Mouse (Mus musculus) heart, postnatal 25 days (tissue): Measurements from ENCODE around the gene Gm5741. TPM values are rescaled to one million over a fixed set of nuclear protein-coding genes. Genes with fewer than 3 reads are reported as not detected.
"Not testable (repeated sequence)": the region's sequence is repeated elsewhere in the genome, so short reads cannot be mapped to it uniquely, and the experiment has no call there.

ENCODE experiments used
- DNase-seq: peaks from one replicate; pipeline ENCODE4 v3.0.0; 2022; ENCODE audit warnings: low spot score
- intact Hi-C: fragments of 180-260 bp; cut with DNase I; formaldehyde crosslinking; loops from one replicate; pipeline ENCODE4 v1.15.1; 2025
- total RNA-seq, 2 experiments: library from RNA; stranded (reverse); gene quantifications; 2 replicates each; pipeline ENCODE4 v1.2.3; 2021

Gene Gm5741
- not detected for total RNA-seq

DNA sequence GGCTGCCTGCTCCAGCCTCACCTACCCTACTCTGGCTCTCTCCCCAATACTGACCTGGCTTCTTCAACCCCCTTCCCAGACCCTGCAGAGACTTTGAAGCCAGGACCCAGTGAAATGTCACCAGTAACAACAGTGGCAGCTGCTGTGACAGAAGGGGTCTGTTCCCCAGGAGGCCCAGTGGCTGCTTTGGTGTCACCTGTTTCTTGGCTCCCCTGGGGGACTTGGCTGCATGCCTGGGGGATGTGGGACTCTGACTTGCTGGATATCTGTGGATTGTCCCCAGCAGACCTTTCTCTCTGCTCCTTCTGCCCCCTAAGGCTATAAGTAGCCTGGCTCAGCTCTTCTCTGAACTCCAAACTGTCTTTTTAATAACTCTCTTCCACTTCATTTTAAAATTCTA lies at the start of gene Gm5741:
Gm5741 (minus strand) TSS at position 1 of the 400 bp plus-strand sequence.
- intact Hi-C loops, result no loop called here
- DNase-seq, result no peak

DNA sequence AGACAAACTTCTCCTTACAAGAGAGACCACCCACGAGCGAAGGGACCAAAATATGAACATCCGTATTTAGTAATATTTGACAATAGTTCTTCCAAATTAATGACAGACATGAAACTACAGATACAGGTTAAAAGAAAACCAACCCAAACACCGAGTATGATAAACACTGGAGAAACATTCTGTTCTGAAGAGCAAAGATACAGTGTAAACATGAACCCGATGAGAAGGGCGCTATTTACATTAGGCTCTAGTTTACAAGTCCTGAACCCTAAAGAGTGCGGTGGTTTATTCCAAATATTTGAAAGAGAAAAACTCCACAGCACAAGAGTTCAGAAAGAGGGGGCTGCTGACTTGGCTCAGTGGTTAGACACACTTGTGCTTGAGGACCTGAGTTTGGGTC lies 49.2 kb upstream of the Gm5741 start:
- intact Hi-C loops, result no loop called here
- DNase-seq, result no peak

DNA sequence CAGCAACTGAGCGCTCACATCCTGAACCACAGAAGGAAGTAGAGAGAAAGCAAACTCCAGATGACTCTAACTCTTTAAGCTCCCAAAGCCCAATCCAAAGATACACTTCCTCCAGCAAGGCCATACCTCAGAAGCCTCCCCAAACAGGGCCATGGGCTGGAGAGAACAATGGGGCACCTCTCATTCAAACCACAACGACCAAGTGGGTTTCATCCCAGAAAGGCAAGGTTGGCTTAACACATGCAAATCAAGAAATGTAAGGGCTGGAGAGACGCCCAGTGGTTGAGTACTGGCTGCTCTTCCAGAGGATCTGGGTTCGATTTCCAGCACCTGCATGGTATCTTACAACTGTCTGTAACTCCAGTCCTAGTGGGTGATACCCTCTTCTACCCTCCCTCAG lies 47.7 kb upstream of the Gm5741 start:
- no peak for DNase-seq
- intact Hi-C loops, result no loop called here

DNA sequence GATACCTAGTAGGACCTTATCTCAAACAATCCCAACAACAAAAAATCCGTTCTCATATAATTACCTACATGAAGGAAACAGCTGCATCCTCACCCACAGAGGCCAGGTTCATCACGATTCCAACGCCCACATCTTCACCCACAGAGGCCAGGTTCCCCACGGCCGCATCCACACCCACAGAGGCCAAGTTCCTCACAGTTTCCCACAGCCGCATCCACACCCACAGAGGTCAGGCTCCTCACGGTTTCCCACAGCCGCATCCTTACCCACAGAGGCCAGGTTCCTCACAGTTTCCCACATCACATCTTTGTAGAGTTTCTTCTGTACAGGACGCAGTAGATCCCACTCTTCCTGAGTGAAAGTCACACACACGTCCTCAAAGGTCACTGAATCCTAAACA lies 45.5 kb upstream of the Gm5741 start:
- no peak for DNase-seq
- intact Hi-C loops, result no loop called here

DNA sequence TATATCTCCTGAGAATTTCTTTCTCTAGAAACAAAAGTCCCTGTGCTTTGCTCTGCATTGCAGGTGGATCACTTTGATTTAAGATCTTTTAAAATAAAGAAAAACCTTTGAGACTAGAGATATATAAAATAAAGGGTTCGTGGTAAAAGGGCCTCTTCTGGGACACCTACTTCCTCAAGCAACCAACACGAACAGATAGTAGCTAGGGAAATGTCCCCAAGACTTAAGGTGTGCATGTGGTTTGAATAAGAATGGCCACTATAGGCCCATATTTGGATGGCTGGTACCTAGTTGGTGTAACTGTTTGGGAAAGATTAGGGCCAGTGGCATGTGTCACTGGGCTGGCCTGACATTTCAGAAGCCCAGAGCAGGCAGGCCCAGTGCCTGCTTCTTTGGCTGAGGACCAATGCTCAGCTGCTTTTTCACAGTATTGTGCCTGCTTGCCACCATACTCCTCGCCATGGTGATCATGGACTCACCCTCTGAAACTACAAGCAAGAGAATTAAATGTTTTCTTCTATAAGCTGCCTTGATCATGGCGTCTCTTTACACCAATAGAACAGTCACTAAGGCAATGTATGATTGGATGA lies 32.4 kb upstream of the Gm5741 start:
- intact Hi-C loops, result no loop called here
- DNase-seq, result no peak

DNA sequence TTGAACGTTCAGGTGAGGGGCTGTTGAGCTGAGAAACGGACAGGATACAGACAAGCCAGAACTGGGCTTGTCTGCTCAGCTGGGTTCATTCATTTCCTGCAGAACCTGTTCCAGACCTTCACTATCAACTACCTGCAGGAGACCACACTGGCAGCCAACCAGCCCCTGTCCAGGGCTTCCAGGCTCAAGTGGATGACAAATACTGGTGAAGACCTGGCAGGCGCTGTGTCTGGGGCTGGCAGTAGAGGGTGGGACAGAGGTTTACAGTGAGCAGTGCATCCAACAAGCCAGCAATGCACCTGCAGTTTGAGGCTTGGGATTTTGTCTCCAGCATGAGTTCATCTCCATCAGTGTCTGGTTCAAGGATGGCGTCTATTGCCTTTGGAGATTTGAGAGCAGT lies 29.1 kb upstream of the Gm5741 start:
- intact Hi-C loops, result no loop called here
- DNase-seq, result no peak

DNA sequence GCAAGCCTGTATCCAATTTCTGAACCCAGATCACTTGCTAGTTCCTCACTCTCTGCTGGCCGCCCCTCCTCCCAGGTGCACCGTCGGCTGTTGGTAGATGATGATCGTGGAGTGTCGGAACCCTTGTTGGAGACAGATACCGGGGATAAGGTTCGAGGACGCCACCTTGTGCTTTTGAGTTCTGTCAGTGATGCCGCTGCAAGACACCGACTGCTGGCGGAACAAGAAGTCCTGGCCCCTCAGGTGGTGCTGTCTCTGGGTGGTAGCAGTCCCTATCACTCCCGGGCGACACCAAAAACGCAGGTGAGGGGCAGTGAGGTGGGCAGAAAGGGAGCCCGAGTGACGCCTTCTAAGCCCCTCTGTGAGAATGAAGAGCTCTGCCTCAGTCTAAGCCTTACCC lies 28.4 kb upstream of the Gm5741 start:
- intact Hi-C loops, result no loop called here

DNA sequence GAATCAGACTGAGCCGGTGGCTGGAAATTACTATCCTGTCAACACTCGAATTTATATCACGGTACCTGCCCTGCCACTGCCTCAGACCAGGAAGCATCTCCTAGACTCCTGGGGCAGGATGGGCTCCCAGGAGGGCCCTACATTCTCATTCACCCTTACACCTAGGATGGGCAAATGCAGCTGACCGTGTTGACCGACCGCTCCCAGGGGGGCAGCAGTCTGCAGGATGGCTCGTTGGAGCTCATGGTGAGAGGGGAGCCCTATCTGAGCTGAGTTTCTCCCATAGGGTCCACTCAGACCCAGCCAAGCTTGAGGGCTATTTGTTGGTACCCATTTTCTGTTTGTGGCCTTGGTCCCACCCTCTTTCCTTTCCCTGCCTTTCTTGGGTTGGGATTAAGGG lies 27.8 kb upstream of the Gm5741 start:
- no peak for DNase-seq
- intact Hi-C loops, result no loop called here

More for the DNA sequence above, 28.4 kb upstream of the Gm5741 start:
- no peak for DNase-seq

DNA sequence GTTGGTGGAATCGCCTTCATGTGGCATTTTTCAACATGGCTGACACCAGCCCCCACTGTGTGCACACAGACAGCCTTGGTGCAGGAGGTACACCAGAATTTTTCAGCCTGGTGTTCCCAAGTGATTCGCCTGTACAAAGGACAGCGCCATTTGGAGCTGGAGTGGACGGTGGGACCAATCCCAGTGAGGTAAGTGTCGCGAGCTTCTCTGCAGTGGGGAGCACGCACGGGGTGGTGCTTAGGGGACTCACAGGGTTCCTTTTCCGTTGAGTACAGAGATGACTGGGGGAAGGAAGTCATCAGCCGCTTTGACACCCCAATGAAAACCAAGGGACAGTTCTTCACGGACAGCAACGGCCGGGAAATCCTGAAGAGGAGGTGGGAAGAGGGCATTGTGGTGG lies 27.3 kb upstream of the Gm5741 start:
- DNase-seq, result no peak
- intact Hi-C loops, result no loop called here

DNA sequence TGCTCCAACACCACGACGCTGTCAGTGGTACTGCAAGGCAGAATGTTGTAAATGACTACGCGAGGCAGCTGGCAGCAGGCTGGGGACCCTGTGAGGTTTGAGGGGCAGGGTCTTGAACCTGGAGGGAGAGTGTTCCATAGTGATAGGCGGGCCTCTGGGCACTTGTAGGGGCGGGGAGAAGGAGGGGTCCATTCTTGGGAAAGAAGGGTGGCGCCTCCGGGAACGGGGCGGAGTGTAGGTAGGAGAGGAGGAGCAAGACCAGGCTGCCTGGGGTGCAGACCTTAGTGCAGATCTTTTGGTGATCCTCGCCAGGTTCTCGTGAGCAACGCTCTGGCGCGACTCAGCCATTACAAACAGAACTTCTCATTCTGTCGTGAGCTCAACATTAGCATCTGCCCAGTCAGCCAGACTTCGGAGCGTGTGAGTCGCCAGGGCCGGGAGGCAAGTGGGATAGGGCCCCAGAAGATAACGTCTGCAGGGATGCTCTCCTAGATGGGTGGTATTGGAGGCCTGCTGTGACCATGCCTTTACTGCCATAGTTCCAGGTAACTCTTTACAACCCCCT lies 23.8 kb upstream of the Gm5741 start:
- intact Hi-C loops, result no loop called here
- DNase-seq, result no peak

DNA sequence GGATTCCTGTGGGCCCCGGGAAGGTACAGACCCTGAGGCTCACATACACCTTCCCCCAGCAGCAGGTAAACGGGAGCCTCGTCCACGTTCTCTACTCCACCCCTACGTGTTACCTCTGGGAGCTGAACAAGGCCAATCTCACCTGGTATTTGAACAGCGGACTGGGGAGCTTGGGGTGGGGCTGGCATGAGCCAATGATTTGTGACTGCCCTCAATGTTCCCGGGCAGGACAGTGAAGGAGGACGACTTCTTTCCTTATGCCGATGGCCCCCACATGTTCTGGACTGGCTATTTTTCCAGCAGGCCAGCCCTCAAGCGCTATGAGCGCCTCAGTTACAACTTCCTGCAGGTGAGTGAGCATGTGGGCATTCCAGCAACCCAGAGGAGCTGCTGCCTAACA lies 23.1 kb upstream of the Gm5741 start:
- no peak for DNase-seq
- intact Hi-C loops, result no loop called here

DNA sequence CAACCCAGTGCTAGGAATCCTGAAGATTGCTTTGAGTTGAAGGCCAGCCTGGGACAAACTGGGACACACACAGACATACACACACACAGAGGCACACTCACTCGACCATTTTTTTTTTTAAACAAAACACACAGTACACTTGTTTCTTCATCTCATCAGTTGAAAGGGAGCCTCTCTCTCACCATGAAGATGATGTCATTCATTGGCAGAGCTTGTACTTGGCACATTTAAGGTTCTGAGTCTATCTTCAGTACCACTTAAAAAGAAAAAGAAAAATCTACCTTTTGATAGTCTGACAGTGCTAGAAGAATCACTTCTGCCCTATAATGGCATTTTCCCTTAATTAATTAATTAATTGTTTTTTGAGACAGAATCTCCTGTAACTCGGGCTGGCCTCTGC lies 21.0 kb upstream of the Gm5741 start:
- no peak for DNase-seq
- intact Hi-C loops, result no loop called here

DNA sequence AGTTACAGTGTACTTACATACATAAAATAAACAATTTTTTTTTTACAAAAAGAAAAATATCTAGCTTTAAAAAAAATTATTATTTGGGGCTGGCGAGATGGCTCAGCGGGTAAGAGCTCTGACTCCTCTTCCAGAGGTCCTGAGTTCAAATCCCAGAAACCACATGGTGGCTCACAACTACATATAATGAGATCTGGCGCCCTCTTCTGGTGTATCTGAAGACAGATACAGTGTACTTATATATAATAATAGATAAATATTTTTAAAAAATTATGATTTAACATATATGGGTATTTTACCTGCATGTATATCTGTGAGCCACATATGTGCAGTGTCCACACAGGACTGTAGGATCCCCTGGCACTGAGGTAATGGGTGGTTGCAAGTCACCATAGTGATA lies 18.5 kb upstream of the Gm5741 start:
- intact Hi-C loops, result no loop called here

DNA sequence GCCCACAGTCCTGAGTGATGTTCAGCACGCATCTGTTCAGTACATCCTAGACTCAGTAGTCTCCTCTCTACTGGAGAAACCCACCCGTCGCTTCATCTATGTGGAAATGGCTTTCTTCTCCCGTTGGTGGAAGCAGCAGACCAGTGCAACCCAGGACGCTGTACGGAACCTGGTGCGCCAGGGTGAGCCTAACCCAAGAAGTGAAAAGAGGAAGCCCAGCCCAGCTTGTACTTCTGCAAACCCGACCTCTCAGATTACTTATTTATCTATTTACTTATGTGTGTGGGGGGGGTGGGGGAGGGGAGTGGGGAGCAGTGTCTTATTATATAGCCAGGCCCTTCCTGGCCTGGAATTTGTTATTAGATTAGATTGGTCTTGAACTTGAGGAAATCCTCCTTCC lies 16.9 kb upstream of the Gm5741 start:
- no peak for DNase-seq
- intact Hi-C loops, result no loop called here

More for the DNA sequence above, 18.5 kb upstream of the Gm5741 start:
- no peak for DNase-seq

DNA sequence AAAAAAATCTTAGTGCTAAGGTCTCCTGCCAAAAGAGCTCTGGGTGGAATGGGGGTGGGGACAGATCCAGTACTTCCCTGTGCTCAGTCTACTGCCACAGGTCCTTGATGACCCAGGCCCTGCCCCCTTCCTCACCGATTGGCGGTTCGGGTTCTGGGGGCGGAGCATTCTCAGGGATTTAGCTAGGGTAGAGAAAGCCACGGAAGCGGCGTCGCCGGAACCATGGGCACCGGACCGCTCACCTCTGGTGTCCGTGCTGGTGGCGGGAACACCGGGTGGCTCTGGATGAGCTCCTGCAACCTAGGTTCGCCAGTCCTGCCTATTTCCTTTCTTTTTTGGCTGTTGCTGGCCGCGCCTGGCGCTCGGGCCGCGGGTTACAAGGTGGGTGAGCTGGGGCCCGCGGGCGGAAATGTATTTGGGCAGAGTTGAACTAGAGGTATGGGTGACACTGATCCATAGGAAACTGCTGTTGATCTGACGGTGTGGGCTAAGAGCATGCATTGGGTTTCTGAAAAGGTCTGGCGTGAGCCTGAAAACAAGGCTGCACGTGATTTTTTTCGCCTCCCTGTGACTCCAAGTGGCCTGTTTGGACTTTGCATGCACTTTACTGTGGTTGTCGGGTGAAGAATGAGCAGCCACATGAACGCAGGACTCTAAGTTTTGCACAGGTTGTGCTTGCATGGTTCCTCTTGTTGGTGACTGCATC lies 15.5 kb upstream of the Gm5741 start, which contains the start of gene Man2b1:
Man2b1 (plus strand) TSS at position 163 of the 706 bp plus-strand sequence.
- intact Hi-C loops, result no loop called here

DNA sequence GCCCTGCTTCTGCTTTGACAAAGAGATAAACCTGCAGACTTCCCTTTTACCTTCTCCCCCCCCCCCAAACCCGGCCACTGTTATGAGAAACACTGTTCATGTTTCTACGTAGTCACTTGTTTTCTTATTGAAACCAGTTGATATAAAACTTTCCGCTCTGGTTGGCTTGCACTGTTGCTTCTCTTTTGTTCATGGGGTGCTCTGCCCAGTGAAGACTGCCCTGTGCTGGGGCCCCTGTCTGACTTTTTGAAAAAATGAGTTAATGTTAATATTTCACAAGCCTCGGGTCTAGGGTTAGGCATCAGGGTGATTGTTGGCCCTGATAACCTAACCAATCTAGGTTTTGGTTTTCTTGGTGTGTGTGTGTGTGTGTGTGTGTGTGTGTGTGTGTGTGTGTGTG lies 14.4 kb upstream of the Gm5741 start:
- intact Hi-C loops, DNase-seq: not testable (repeated sequence)

More for the DNA sequence above, 15.5 kb upstream of the Gm5741 start, which contains the start of gene Man2b1:
- peak; percentile 87 for DNase-seq

DNA sequence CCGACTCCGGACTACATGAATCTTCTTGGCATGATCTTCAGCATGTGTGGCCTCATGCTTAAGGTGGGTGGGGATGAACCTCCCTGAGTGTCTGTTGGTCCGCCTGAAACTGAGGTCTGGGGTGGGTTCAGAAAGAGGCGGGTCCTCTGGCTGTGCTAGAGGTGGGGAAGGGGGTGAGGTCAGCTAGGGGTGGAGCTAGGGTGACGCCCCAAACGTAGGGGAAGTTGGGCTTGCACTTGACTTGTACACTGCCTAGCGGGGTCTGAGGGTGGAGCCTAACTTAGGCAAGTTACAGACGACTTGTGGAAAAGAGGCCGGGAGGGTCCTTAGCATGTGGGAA lies 13.4 kb upstream of the Gm5741 start, which contains the start of gene Wdr83:
Wdr83 (minus strand) TSS at position 91 of the 340 bp plus-strand sequence.
- intact Hi-C loops, result no loop called here
- DNase-seq, result peak; percentile 19

DNA sequence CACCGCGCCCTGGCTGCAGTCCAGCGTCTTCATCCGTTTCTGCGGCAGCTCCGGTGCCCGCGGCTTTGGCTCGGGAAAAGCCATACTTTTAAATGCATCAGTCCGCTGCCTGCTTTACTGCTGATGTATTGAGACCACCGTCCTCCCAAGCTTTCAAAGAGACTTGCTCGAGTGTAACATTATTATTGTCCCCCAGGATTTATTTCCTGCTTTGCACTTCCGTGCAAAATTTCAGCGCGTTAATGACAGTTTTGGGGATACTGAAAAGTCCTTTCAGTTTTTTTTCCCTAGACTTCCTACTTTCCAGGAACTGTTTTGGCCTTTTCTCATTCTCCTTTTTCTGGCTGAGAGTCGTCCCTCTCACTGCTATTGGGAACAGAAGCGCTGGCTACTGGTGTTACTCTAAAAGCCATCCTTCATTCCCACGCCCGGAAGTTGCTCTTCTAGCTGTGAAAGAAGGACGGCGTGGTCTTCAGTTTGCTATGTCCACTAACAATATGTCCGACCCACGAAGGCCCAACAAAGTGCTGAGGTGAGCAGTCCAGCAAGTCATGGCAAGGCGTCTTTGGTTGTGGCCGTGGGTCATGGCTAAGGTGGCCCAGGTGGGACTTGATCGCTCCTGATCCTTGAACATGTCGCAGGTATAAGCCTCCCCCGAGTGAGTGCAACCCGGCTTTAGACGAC lies 12.9 kb upstream of the Gm5741 start, which contains the start of gene Wdr83os:
Wdr83os (plus strand) TSS at position 209 of the 684 bp plus-strand sequence.
- peak; percentile 19 for DNase-seq
- intact Hi-C loops, result no loop called here

DNA sequence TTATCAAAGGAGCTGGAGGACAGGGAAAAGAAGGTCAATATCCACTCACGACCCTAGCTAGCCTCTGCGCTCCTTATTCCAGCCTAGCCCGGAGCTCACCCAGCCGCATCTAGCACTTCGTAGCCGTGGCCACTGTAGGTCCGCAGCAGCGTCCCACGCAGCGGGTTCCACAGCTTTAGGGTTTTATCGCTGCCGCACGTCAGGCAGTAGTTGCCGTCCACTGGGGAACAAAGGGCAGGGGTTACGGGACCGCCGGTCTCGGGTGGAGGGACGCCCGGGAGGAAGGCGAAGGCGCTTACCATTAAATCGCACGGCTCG lies 12.4 kb upstream of the Gm5741 start:
- intact Hi-C loops, result no loop called here
- DNase-seq, result no peak

DNA sequence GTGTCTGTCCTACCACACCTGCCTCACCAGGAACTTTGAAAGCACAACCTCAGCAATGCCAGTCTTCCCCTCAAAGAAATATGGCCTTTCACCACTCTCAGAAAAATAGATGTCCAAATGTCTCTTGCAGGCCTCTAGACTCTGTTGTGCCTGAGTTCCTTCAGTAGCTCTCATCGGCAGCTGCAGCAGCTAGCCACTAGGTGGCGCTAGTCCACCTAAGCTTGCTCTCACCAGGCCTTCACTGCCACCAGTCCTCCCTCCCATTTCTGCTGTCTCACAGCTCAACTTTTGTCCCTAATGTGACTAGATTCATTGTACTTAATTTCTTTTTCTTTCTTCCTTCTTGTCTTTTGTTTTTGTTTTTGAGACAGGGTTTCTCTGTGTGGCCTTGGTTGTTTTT lies 9.2 kb upstream of the Gm5741 start:
- intact Hi-C loops, result loop anchor here (1.0 to 10.0 kb wide), 4 partner anchors 94 to 478 kb away; partner anchors contain the start of genes Dnaja2, Orc6 and Vps35
- peak; percentile 50 for DNase-seq

DNA sequence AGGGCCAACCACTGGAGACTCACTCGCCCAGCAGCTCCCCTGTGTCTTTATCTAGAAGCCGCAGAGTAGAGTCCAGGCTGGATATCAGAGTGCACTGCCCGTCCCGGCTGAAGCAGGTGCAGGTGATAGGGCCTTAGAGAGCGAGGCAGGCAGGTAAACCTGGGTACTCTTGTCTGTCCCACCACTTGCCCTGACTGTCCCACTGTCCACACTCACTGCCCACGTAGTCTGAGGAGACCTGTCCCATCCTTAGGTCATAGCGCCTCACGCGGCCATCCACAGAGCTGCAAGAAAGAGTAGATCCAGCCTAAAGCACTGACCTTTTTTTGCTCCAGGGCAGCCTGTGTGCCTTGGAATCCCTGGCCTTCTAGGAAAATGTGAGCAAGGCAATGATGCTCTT lies 8.2 kb upstream of the Gm5741 start:
- intact Hi-C loops, result loop anchor here (10.0 kb wide), 3 partner anchors 219 to 479 kb away; partner anchors contain the start of genes Dnaja2, Orc6 and Vps35
- DNase-seq, result no peak
